Mouse (Mus musculus) stomach, postnatal 0 days (tissue): ENCODE measurements around the gene Shd. TPM values are rescaled to one million over a fixed set of nuclear protein-coding genes. Genes with fewer than 3 reads are reported as not detected.
A peak's percentile ranks its signal among the peaks of the same experiment; 100 is the strongest.

ENCODE experiments used
- ATAC-seq: fragments of 200-750 bp; cut with Nextera tagmentation; 2 replicates; pipeline ENCODE4 v1.8.0; 2017; ENCODE audit not compliant: low FRiP score, low TSS enrichment
- DNase-seq: peaks from one replicate; pipeline ENCODE4 v3.0.0-alpha.2; 2016; ENCODE audit warnings: low spot score
- H3K27ac ChIP-seq: fragments of 300-500 bp; sonication (generic); replicated peaks from 2 replicates; pipeline ENCODE4 v1.5.1; 2014; ENCODE audit warnings: mild to moderate bottlenecking, control low read depth
- H3K27me3 ChIP-seq: fragments of 300-500 bp; sonication (generic); 2 replicates; pipeline ENCODE4 v1.6.1; 2014; ENCODE audit warnings: low read length; ENCODE audit not compliant: control insufficient read depth, insufficient read depth
- H3K36me3 ChIP-seq: fragments of 300-500 bp; sonication (generic); 2 replicates; pipeline ENCODE4 v1.6.1; 2014; ENCODE audit warnings: low read length, mixed read lengths; ENCODE audit not compliant: control insufficient read depth, insufficient read depth
- H3K4me1 ChIP-seq: fragments of 300-500 bp; sonication (generic); replicated peaks from 2 replicates; pipeline ENCODE4 v1.6.1; 2014; ENCODE audit warnings: antibody characterized with exemption; ENCODE audit not compliant: control insufficient read depth, insufficient read depth
- H3K4me2 ChIP-seq: fragments of 300-500 bp; sonication (generic); replicated peaks from 2 replicates; pipeline ENCODE4 v1.6.1; 2014; ENCODE audit warnings: low read depth, mild to moderate bottlenecking, control low read depth, moderate library complexity
- H3K4me3 ChIP-seq: fragments of 300-500 bp; sonication (generic); 2 replicates; pipeline ENCODE4 v1.5.1; 2014; ENCODE audit warnings: low read depth, low read length, control low read depth
- H3K9ac ChIP-seq: fragments of 300-500 bp; sonication (generic); 2 replicates; pipeline ENCODE4 v1.6.1; 2014; ENCODE audit warnings: mild to moderate bottlenecking, low read length, control low read depth, mixed read lengths
- H3K9me3 ChIP-seq: fragments of 300-500 bp; sonication (generic); 2 replicates; pipeline ENCODE4 v1.6.1; 2016; ENCODE audit warnings: low read length; ENCODE audit not compliant: control insufficient read depth
- CTCF ChIP-seq: IDR thresholded peaks from 2 replicates; pipeline ENCODE4 v1.5.1; 2016; ENCODE audit warnings: antibody characterized with exemption, low read depth, mild to moderate bottlenecking, moderate library complexity
- EP300 ChIP-seq: optimal IDR thresholded peaks from 2 replicates; pipeline ENCODE3; 2016; ENCODE audit warnings: antibody characterized with exemption
- WGBS: fragments of 180-500 bp; shearing (Covaris S2); extraction: QIAGEN DNeasy Blood & Tissue Kit; methylation state at CpG from one replicate; pipeline ENCODE4 v1.1.7; 2014; 5-methylcytosine and 5-hydroxymethylcytosine counted together
- polyA plus RNA-seq: library from polyadenylated mRNA; unstranded; fragments of >200 nt; fragmentation: Nextera tagmentation; extraction: Ambion mirVana; gene quantifications from 2 replicates; pipeline ENCODE4 v1.2.1, GENCODE M21; 2015

Shd gene
- polyA plus RNA-seq, 1 experiment from 2014 or later: 3.4 TPM

DNA sequence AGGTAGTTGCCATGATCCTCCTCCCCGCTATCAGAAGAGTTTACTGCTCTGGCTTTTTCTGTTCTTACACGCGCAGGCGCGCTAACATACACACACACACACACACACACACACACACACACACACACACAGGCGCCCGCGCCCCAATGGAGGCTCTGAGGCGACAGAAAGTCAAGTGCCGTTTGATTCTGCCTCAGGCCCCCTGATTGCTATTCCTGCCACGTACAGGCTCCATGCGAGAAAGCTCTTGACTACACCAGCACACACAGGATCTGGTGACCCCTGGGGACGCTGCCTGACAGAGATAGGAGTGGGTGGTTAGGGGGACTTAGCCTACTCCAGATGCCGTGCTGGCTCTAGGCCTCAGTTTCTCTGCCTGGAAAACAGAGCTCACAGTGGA lies 707 bp upstream of the Shd start:
- no peak for DNase-seq
- H3K4me2 ChIP-seq: no peak overlapping the region
- WGBS: 41% methylated on average over 14 of the region's 14 CpGs

DNA sequence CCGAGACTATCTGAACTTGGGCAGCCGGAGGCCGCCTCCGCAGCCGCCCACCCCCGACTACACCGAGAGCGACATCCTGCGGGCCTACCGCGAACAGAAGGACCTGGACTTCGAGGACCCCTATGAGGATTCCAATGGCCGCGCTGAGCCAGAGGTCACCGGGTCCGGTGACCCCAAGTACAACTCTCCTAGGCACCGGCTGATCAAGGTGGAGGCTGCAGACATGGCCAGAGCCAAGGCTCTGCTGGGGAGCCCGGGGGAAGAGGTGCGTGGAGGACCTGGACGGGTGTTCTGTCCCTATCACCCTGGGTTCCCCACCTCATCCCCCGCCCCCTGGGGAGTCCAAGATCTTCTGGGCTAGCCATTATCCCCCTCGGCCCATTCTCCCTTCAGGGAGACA lies 1.2 kb downstream of the Shd start:
- no peak for DNase-seq
- Histone ChIP-seq H3K9ac (no peak overlapping the region), H3K4me2 (no peak overlapping the region), H3K4me3 (no peak overlapping the region), H3K9me3 (no peaks in the 10 kb centered on the region), H3K27ac (no peak overlapping the region), H3K4me1 (no peaks in the 10 kb centered on the region), H3K27me3 (no peaks in the 10 kb centered on the region), H3K36me3 (peaks cover 10% of the 10 kb centered on the region; the same call in 1 of the 2 replicates)
- ATAC-seq: no peak
- WGBS: 48% methylated on average over 22 of the region's 22 CpGs
- TF ChIP-seq CTCF (no peak), EP300 (no peak)

More for the DNA sequence above, 707 bp upstream of the Shd start:
- Histone ChIP-seq H3K4me3 (no peak overlapping the region), H3K36me3 (peaks cover 18% of the 10 kb centered on the region), H3K9ac (no peak overlapping the region), H3K4me1 (no peaks in the 10 kb centered on the region), H3K27ac (no peak overlapping the region), H3K9me3 (no peaks in the 10 kb centered on the region), H3K27me3 (no peaks in the 10 kb centered on the region)
- ATAC-seq: no peak
- TF ChIP-seq EP300: no peak
- no peak for TF ChIP-seq CTCF

DNA sequence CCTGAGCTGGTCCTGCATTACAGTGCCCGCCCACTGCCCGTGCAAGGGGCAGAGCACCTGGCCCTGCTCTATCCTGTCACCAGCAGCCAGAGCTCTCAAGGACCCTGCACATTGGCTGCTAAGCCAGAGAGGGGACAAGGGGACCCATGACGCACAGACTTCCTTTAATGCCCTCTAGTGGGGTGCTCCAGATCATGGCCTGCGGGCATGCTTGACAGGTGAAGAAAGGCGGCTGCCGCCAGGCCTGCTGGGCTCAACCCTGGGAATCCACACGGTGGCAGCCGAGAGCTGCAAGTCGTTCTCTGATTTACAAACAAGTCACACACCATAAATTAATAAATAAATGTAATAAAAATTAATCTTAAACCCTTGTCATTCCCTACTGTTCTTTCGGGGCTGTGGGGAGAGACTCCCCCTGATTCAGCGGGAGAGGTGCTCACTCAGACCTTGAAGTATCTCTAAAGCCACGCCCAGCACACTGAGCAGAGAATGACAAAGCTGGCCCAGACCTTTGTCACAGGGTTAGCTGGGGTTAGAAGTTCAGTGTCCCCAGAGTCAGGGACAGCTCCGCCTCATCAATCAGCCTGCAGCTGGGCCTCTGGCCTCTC lies 6.1 kb downstream of the Shd start:
- 13% methylated on average over 13 of the region's 13 CpGs for WGBS
- TF ChIP-seq CTCF (peak; percentile 86), EP300 (no peak)
- H3K9me3 ChIP-seq: no peaks in the 10 kb centered on the region
- no peak overlapping the region for H3K4me3 ChIP-seq
- no peaks in the 10 kb centered on the region for H3K27me3 ChIP-seq
- no peaks in the 10 kb centered on the region for H3K4me1 ChIP-seq
- no peak overlapping the region for H3K4me2 ChIP-seq
- ATAC-seq: peak; percentile 85
- no peak overlapping the region for H3K9ac ChIP-seq
- H3K36me3 ChIP-seq: no peaks in the 10 kb centered on the region
- H3K27ac ChIP-seq: no peak overlapping the region
- peak; percentile 90 for DNase-seq

DNA sequence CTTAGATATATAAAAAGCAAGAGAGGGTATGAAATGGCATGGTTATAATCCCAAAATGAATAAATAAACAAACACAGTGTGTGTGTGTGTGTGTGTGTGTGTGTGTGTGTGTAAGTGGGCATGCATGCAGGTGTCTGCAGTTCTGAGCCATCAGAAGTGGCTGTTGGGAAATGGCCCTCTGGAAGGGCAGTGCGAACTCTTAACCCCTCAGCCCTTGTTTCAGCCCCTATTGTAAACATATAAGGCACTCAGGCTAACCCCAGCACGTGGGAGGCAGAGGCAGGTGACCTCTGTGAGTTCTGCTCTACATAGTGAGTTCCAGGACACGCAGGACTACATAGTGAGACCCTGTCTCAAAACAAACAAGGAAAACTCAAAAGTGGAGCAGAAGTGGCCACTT lies 7.0 kb downstream of the Shd start:
- Histone ChIP-seq H3K36me3 (no peaks in the 10 kb centered on the region), H3K9me3 (no peaks in the 10 kb centered on the region), H3K27ac (no peak overlapping the region), H3K4me3 (no peak overlapping the region), H3K27me3 (no peaks in the 10 kb centered on the region), H3K4me2 (no peak overlapping the region), H3K4me1 (no peaks in the 10 kb centered on the region), H3K9ac (no peak overlapping the region)
- DNase-seq (no peak), ATAC-seq (no peak)
- no peak for TF ChIP-seq CTCF
- no peak for TF ChIP-seq EP300
- WGBS: 37% methylated on average over 3 of the region's 3 CpGs

- peak within 1 kb of the TSS; percentile 52 for H3K4me2 ChIP-seq
- ATAC-seq: no peak; the same call in 1 of the 2 replicates
- no peaks in the 10 kb centered on the region for H3K36me3 ChIP-seq
- peak within 1 kb of the TSS; percentile 30 for H3K4me3 ChIP-seq
- peak; percentile 29 for DNase-seq
- H3K9me3 ChIP-seq: no peaks in the 10 kb centered on the region
- no peak for TF ChIP-seq CTCF
- no peak for TF ChIP-seq EP300
- no peaks in the 10 kb centered on the region for H3K4me1 ChIP-seq
- H3K9ac ChIP-seq: peak within 1 kb of the TSS; percentile 43; the same call in 1 of the 2 replicates
- 9% methylated on average over 29 of the region's 35 CpGs for WGBS
- no peaks in the 10 kb centered on the region; the same call in 1 of the 2 replicates for H3K27me3 ChIP-seq
- H3K27ac ChIP-seq: no peak within 1 kb of the TSS
Observed at GRCm38 (mm10) chr17:55986030-55986961, 16.0 kb downstream of the Shd start, which contains the start of gene Fsd1. Fsd1 (plus strand) TSS chr17:55986509.
